ENCODE assay signal across 9 mouse cellular contexts in the genomic region with DNA sequence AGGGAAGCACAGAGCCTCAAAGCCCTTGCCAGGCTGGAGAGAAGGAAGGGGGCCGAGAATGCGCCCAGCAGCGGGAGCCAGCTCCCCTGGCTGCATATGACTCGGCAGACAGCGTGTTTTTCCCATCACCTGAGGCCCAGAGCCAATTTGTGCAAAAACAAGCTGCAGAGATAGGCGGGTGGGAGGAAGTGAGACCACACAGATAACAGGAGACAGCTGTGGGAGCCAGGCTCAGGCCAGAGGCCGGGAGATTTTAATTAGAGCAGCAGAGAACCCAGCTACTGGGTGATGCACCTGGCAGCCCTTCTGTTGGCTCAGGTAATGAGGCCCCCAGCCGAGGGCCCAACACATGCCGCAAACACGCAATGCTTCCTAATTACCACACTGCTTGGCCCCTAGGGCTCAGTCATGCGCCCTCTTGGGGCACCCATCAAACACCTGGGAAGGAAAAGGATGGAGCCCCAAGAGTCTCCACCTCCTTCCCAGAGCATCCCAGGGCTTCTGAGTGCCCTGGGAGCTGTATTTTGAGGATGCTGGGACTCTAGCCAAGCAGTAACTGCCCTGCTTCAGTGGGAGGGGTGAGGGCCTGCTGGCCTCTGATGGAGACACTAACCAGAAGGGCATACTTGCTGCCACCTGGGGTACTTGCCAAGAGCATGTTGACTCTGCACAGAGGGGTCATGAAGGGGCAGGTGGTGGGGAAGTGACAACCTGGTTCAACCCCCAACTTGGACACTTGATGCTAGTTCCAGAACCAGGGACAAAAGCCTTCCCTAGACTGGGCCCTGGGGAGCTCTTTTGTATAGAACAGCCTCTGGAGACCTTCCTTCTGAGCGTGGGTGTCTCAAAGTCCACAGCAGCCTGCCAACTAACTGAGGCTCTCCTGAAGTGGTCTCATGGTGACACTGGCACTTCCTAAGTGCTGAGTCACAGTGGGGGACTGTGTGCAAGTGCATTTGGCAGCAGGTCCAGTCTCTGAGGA. TPM values are rescaled to one million over a fixed set of nuclear protein-coding genes. Genes with fewer than 3 reads are reported as not detected.
DNase-seq lines count a peak whose midpoint lies in the region; ATAC-seq and TF ChIP-seq lines count a peak whose summit lies in the region.
"Had no signal": no experiment of that assay in that cellular context is flagged by ENCODE, and none has a peak within 500 bp of the region (broad histone marks: within the 10 kb centered on the region; RNA-seq: fewer than 3 reads in every experiment).

No protein-coding gene starts in this region.

- no peak for TF ChIP-seq CTCF in lung, postnatal 0 days (IDR thresholded peaks at IDR 0.05)
- TF ChIP-seq CTCF in forebrain, postnatal 0 days (IDR thresholded peaks at IDR 0.05; ENCODE audit: low read depth): no peak

- no peak overlapping the region for H3K9ac ChIP-seq in lung, postnatal 0 days (replicated peaks; ENCODE audit: low read depth)
- no peak overlapping the region for H3K9ac ChIP-seq in forebrain, postnatal 0 days

- no peaks in the 10 kb centered on the region for H3K36me3 ChIP-seq in lung, postnatal 0 days (ENCODE audit: insufficient read depth, low read length)
- peaks cover 19% of the 10 kb centered on the region for H3K36me3 ChIP-seq in forebrain, postnatal 0 days (ENCODE audit: insufficient read depth)

- DNase-seq in lung, postnatal 0 days (ENCODE audit: low spot score): peak; percentile 24
- DNase-seq in lung, postnatal 25 days (ENCODE audit: low spot score): no peak
- peak; percentile 70 for DNase-seq in cerebellum, adult 11 months
- DNase-seq in forebrain, postnatal 0 days: peak; percentile 73
- peak; percentile 42 to 59 for DNase-seq in layer of hippocampus, postnatal 10 days (ENCODE audit: low spot score in 2 of 2)
- DNase-seq in right cerebral cortex, postnatal 36 days (ENCODE audit: low spot score in 2 of 2): peak; percentile 58 to 73
- DNase-seq in spleen, adult 12 weeks (ENCODE audit: low spot score): no peak
- no peak for DNase-seq in lung, postnatal 10 days

- 0 out of 2 replicates have a peak, but pooled peaks cover 4% of the 10 kb centered on the region for H3K4me1 ChIP-seq in lung, postnatal 0 days (ENCODE audit: insufficient read depth, low read depth, low read length)
- peaks cover 6% of the 10 kb centered on the region for H3K4me1 ChIP-seq in forebrain, postnatal 0 days (ENCODE audit: insufficient read depth)

- H3K4me3 ChIP-seq in lung, postnatal 0 days (ENCODE audit: low read depth, low read length): no peak overlapping the region
- no peak overlapping the region for H3K4me3 ChIP-seq in forebrain, postnatal 0 days (ENCODE audit: low read depth, low read length)

- 39% methylated on average over 12 of the region's 12 CpGs for WGBS in lung, postnatal 0 days
- WGBS in forebrain, postnatal 0 days: 28% methylated on average over 12 of the region's 12 CpGs

- no peak for TF ChIP-seq EP300 in lung, postnatal 0 days (IDR thresholded peaks at IDR 0.05)

- no peak overlapping the region for H3K27ac ChIP-seq in lung, postnatal 0 days (ENCODE audit: low read length)
- no peak overlapping the region for H3K27ac ChIP-seq in forebrain, postnatal 0 days (ENCODE audit: low read depth, low read length)

- H3K4me2 ChIP-seq in lung, postnatal 0 days (replicated peaks; ENCODE audit: low read depth, low read length): no peak overlapping the region
- H3K4me2 ChIP-seq in forebrain, postnatal 0 days (ENCODE audit: low read depth): no peak overlapping the region

- ATAC-seq in lung, postnatal 0 days: peak; percentile 28; the same call in 1 of the 2 replicates
- peak; percentile 72 for ATAC-seq in forebrain, postnatal 0 days

- H3K27me3 ChIP-seq in lung, postnatal 0 days (replicated peaks; ENCODE audit: insufficient read depth, low read length): no peaks in the 10 kb centered on the region
- no peaks in the 10 kb centered on the region for H3K27me3 ChIP-seq in forebrain, postnatal 0 days (ENCODE audit: insufficient read depth, low read length)

- H3K9me3 ChIP-seq in lung, postnatal 0 days (ENCODE audit: low read length): no peaks in the 10 kb centered on the region
- H3K9me3 ChIP-seq in forebrain, postnatal 0 days (ENCODE audit: low read length): peaks cover 5% of the 10 kb centered on the region; the same call in 1 of the 2 replicates

RNA-seq across cellular contexts. Expression of a gene that starts 50.5 kb away (rescaled TPM):
- 14.4 and 16.5 TPM in 2 replicates for polyA plus RNA-seq in lung, postnatal 0 days (2015; fragmentation: Nextera tagmentation; extraction: Ambion mirVana)
- 253 and 303 TPM in 2 replicates for total RNA-seq in forebrain, postnatal 0 days (2014; rRNA removed)
- 361 and 392 TPM in 2 replicates for polyA plus RNA-seq in forebrain, postnatal 0 days (2015; fragmentation: Nextera tagmentation; extraction: Ambion mirVana)
- 100 to 1,000 TPM; 404 to 409 TPM for total RNA-seq in layer of hippocampus, postnatal 10 days (2021)
- total RNA-seq: neutrophil, adult 5-6 weeks had no signal

RNA-seq across cellular contexts. Expression of a gene that starts 50.7 kb away (rescaled TPM):
- polyA plus RNA-seq in lung, postnatal 0 days (2015; fragmentation: Nextera tagmentation; extraction: Ambion mirVana): 2.7 and 2.8 TPM in 2 replicates
- total RNA-seq in forebrain, postnatal 0 days (2014; rRNA removed): 9.4 and 12.5 TPM in 2 replicates
- polyA plus RNA-seq in forebrain, postnatal 0 days (2015; fragmentation: Nextera tagmentation; extraction: Ambion mirVana): 2.0 and 2.6 TPM in 2 replicates
- 10 to 100 TPM in 1 of 2 experiments, 1 to 10 TPM in 1; 7.3 to 11.4 TPM for total RNA-seq in layer of hippocampus, postnatal 10 days (2021)

Comparison
In these comparisons a context has a peak if more than half of its experiments do, and no peak if none do; other contexts are left out.
1. DNase-seq: peak in lung, postnatal 0 days (single experiment), cerebellum, adult 11 months (single experiment), forebrain, postnatal 0 days (single experiment), layer of hippocampus, postnatal 10 days (2 of 2) and right cerebral cortex, postnatal 36 days (2 of 2); none in lung, postnatal 25 days (single experiment), spleen, adult 12 weeks (single experiment) and lung, postnatal 10 days (single experiment).